Mouse (Mus musculus) ES-Bruce4 (cell line): Measurements from ENCODE around the gene Klk10.

Experiments used
- EP300 ChIP-seq: IDR thresholded peaks from 2 replicates; pipeline ENCODE4 v1.6.1; 2011; ENCODE audit warnings: low read depth, low read length; ENCODE audit not compliant: insufficient read depth
- POLR2A ChIP-seq: IDR thresholded peaks from one replicate; pipeline ENCODE4 v1.8.1; 2011; ENCODE audit warnings: low read length; ENCODE audit not compliant: insufficient read depth

DNA sequence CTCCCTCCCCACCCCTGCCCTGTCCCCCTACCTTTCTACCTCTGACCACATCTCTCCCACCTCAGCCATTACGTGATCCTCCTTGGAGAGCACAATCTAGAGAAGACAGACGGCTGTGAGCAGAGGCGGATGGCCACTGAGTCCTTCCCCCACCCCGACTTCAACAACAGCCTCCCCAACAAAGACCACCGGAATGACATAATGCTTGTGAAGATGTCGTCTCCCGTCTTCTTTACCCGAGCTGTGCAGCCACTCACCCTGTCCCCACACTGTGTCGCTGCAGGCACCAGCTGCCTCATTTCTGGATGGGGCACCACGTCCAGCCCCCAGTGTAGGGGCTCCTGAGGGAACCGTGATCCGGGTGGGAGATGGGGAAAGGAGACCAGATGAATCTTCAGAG lies 3.4 kb upstream of the Klk10 start:
- TF ChIP-seq POLR2A (no peak), EP300 (no peak)
